Mouse (Mus musculus) heart, embryonic 16.5 days (tissue): ENCODE measurements around the gene Supt3. TPM values are rescaled to one million over a fixed set of nuclear protein-coding genes. Genes with fewer than 3 reads are reported as not detected.

ENCODE experiments used
- ATAC-seq: fragments of 200-750 bp; cut with Nextera tagmentation; replicated peaks from 2 replicates; pipeline ENCODE4 v1.8.0; 2017; ENCODE audit warnings: moderate number of reproducible peaks; ENCODE audit not compliant: insufficient read depth, low FRiP score; ENCODE audit errors: extremely low read depth
- H3K27ac ChIP-seq: fragments of 300-500 bp; sonication (generic); 2 replicates; pipeline ENCODE4 v1.5.1; 2014; ENCODE audit warnings: mild to moderate bottlenecking, low read length, control low read depth, moderate library complexity
- H3K27me3 ChIP-seq: fragments of 300-500 bp; sonication (generic); 2 replicates; pipeline ENCODE4 v1.6.1; 2014; ENCODE audit warnings: low read length, mixed read lengths; ENCODE audit not compliant: control insufficient read depth, insufficient read depth
- H3K36me3 ChIP-seq: fragments of 300-500 bp; sonication (generic); 2 replicates; pipeline ENCODE4 v1.6.1; 2014; ENCODE audit not compliant: control insufficient read depth, insufficient read depth
- H3K4me1 ChIP-seq: fragments of 300-500 bp; sonication (generic); 2 replicates; pipeline ENCODE4 v1.6.1; 2014; ENCODE audit warnings: low read length, mixed read lengths; ENCODE audit not compliant: control insufficient read depth, insufficient read depth
- H3K4me2 ChIP-seq: fragments of 300-500 bp; sonication (generic); 2 replicates; pipeline ENCODE4 v1.6.1; 2014; ENCODE audit warnings: low read depth, mild to moderate bottlenecking, control low read depth, low read length
- H3K4me3 ChIP-seq: fragments of 300-500 bp; sonication (generic); 2 replicates; pipeline ENCODE4 v1.5.1; 2014; ENCODE audit warnings: mild to moderate bottlenecking, control low read depth, low read length
- H3K9ac ChIP-seq: fragments of 300-500 bp; sonication (generic); 2 replicates; pipeline ENCODE4 v1.6.1; 2014; ENCODE audit warnings: low read length, control low read depth
- H3K9me3 ChIP-seq: fragments of 300-500 bp; sonication (generic); replicated peaks from 2 replicates; pipeline ENCODE4 v1.6.1; 2016; ENCODE audit warnings: low read length; ENCODE audit not compliant: control insufficient read depth
- WGBS: fragments of 180-500 bp; shearing (Covaris S2); extraction: QIAGEN DNeasy Blood & Tissue Kit; methylation state at CpG from one replicate; pipeline ENCODE4 v1.1.7; 2014; 5-methylcytosine and 5-hydroxymethylcytosine counted together
- polyA plus RNA-seq: library from polyadenylated mRNA; unstranded; fragments of >200 nt; fragmentation: Nextera tagmentation; extraction: Ambion mirVana; gene quantifications from 2 replicates; pipeline ENCODE4 v1.2.1, GENCODE M21; 2015

Supt3 gene
- polyA plus RNA-seq, 1 experiment from 2014 or later: 24.3 TPM

- Histone ChIP-seq H3K27ac (no peak overlapping the region), H3K27me3 (no peaks in the 10 kb centered on the region), H3K36me3 (no peaks in the 10 kb centered on the region), H3K4me1 (no peaks in the 10 kb centered on the region), H3K4me2 (no peak overlapping the region), H3K9ac (no peak overlapping the region), H3K4me3 (no peak overlapping the region), H3K9me3 (no peaks in the 10 kb centered on the region)
- ATAC-seq: no peak
- WGBS: 95% methylated on average over 1 of the region's 1 CpGs
Observed at GRCm38 (mm10) chr17:44807031-44807430, 30.1 kb downstream of the Supt3 start.

- H3K27ac ChIP-seq: no peak within 1 kb of the TSS
- ATAC-seq: no peak
- H3K36me3 ChIP-seq: no peaks in the 10 kb centered on the region
- WGBS: 53% methylated on average over 3 of the region's 3 CpGs
- H3K27me3 ChIP-seq: no peaks in the 10 kb centered on the region; the same call in 1 of the 2 replicates
- H3K9me3 ChIP-seq: no peaks in the 10 kb centered on the region
- no peak within 1 kb of the TSS for H3K4me3 ChIP-seq
- H3K4me1 ChIP-seq: no peaks in the 10 kb centered on the region
- no peak within 1 kb of the TSS for H3K9ac ChIP-seq
- H3K4me2 ChIP-seq: 0 out of 2 replicates have a peak within 1 kb of the TSS, but pooled peaks have one; percentile 26
Observed at GRCm38 (mm10) chr17:44814508-44815175, 37.7 kb downstream of the Supt3 start, which contains the start of gene Runx2. Gene Runx2 (minus strand): TSS chr17:44814797.

- no peak overlapping the region for H3K4me2 ChIP-seq
- H3K9me3 ChIP-seq: no peaks in the 10 kb centered on the region
- WGBS: 69% methylated on average over 2 of the region's 2 CpGs
Observed at GRCm38 (mm10) chr17:44818825-44819224, 41.9 kb downstream of the Supt3 start.

GRCm38 (mm10) chr17:44819816-44820215 lies 42.9 kb downstream of the Supt3 start:
- no peak overlapping the region for H3K9ac ChIP-seq
- no peak for ATAC-seq
- no peaks in the 10 kb centered on the region for H3K27me3 ChIP-seq
- no peaks in the 10 kb centered on the region for H3K36me3 ChIP-seq
- no peak overlapping the region for H3K4me2 ChIP-seq
- no peaks in the 10 kb centered on the region for H3K9me3 ChIP-seq
- H3K4me3 ChIP-seq: no peak overlapping the region
- no peaks in the 10 kb centered on the region for H3K4me1 ChIP-seq
- 49% methylated on average over 4 of the region's 4 CpGs for WGBS
- no peak overlapping the region for H3K27ac ChIP-seq

More at GRCm38 (mm10) chr17:44818825-44819224, 41.9 kb downstream of the Supt3 start:
- no peaks in the 10 kb centered on the region for H3K36me3 ChIP-seq
- H3K4me1 ChIP-seq: no peaks in the 10 kb centered on the region
- no peak overlapping the region for H3K9ac ChIP-seq
- H3K27ac ChIP-seq: no peak overlapping the region
- no peak for ATAC-seq
- no peaks in the 10 kb centered on the region; the same call in 1 of the 2 replicates for H3K27me3 ChIP-seq
- no peak overlapping the region for H3K4me3 ChIP-seq

DNA sequence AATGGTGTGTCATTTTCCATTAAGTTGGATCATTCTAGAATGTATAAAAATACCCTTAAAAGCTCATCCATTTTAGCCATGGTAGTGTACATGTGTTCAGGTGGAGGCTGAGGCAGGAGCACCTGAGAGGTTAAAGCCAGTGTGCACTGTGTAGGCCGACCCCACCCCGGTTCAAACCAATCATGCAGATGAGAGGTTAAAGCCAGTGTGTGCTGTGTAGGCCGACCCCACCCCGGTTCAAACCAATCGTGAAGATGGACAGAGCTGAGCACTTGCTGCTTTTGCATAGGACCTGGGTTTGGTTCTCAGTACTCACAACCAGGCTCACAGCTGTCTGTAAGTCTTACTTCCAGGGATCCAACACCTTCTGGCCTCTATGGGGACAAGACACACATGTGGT lies 45.0 kb downstream of the Supt3 start:
- ATAC-seq: no peak
- WGBS: 86% methylated on average over 5 of the region's 5 CpGs

GRCm38 (mm10) chr17:44827124-44827523 lies 50.2 kb downstream of the Supt3 start:
- no peaks in the 10 kb centered on the region for H3K36me3 ChIP-seq
- no peaks in the 10 kb centered on the region for H3K27me3 ChIP-seq
- no peak overlapping the region for H3K4me3 ChIP-seq
- WGBS: 79% methylated on average over 3 of the region's 3 CpGs
- no peaks in the 10 kb centered on the region; the same call in 1 of the 2 replicates for H3K9me3 ChIP-seq
- H3K4me2 ChIP-seq: no peak overlapping the region
- H3K4me1 ChIP-seq: 0 out of 2 replicates have a peak, but pooled peaks cover 2% of the 10 kb centered on the region
- no peak for ATAC-seq
- no peak overlapping the region for H3K9ac ChIP-seq
- no peak overlapping the region for H3K27ac ChIP-seq

More for the DNA sequence above, 45.0 kb downstream of the Supt3 start:
- no peak overlapping the region for H3K9ac ChIP-seq
- H3K4me2 ChIP-seq: no peak overlapping the region
- no peak overlapping the region for H3K4me3 ChIP-seq
- H3K27me3 ChIP-seq: no peaks in the 10 kb centered on the region
- H3K9me3 ChIP-seq: no peaks in the 10 kb centered on the region
- no peak overlapping the region for H3K27ac ChIP-seq
- H3K36me3 ChIP-seq: no peaks in the 10 kb centered on the region
- 0 out of 2 replicates have a peak, but pooled peaks cover 2% of the 10 kb centered on the region for H3K4me1 ChIP-seq

DNA sequence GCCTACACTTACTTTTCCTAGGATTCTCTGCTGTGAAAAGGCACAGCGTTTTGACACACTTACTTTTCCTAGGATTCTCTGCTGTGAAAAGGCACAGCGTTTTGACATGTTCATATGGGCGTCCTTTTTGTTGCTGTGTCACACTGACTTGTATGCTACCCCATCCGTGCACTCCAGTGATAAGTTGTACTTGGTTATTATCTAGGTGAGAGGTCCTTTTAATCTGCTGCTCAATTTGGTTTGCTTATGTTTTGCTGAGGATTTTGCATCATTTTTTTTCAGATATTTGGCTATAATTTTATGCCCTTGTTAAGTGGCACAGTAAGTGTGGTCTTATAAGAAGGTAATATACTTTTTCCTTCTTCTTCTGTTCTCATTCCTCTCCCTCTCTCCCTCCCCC lies 51.0 kb downstream of the Supt3 start:
- 0 out of 2 replicates have a peak, but pooled peaks cover 2% of the 10 kb centered on the region for H3K4me1 ChIP-seq
- H3K36me3 ChIP-seq: no peaks in the 10 kb centered on the region
- WGBS: 76% methylated on average over 4 of the region's 4 CpGs
- ATAC-seq: no peak
- no peaks in the 10 kb centered on the region for H3K27me3 ChIP-seq
- H3K9ac ChIP-seq: no peak overlapping the region
- no peaks in the 10 kb centered on the region; the same call in 1 of the 2 replicates for H3K9me3 ChIP-seq
- no peak overlapping the region for H3K4me2 ChIP-seq
- no peak overlapping the region for H3K27ac ChIP-seq
- no peak overlapping the region for H3K4me3 ChIP-seq

DNA sequence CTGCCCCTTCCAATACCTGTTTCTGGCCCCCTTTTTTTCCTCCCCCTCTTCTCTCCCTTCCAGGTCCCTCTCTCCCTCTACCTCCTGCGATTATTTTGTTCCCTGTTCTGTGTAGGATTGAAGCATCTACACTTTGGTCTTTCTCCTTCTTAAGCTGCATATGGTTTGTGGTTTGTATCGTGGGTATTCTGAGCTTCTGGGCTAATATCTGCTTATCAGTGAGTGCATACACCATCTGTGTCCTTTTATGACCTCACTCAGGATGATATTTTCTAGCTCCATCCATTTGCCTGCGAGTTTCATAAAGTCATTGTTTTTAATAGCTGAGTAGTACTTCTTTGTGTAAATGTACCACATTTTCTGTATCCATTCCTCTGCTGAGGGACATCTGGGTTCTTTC lies 52.6 kb downstream of the Supt3 start:
- H3K27me3 ChIP-seq: no peaks in the 10 kb centered on the region
- no peak overlapping the region for H3K27ac ChIP-seq
- 0 out of 2 replicates have a peak, but pooled peaks cover 2% of the 10 kb centered on the region for H3K4me1 ChIP-seq
- no peak for ATAC-seq
- H3K9ac ChIP-seq: no peak overlapping the region
- H3K9me3 ChIP-seq: no peaks in the 10 kb centered on the region; the same call in 1 of the 2 replicates
- WGBS: 75% methylated on average over 3 of the region's 3 CpGs
- no peaks in the 10 kb centered on the region for H3K36me3 ChIP-seq
- H3K4me2 ChIP-seq: no peak overlapping the region
- no peak overlapping the region for H3K4me3 ChIP-seq

DNA sequence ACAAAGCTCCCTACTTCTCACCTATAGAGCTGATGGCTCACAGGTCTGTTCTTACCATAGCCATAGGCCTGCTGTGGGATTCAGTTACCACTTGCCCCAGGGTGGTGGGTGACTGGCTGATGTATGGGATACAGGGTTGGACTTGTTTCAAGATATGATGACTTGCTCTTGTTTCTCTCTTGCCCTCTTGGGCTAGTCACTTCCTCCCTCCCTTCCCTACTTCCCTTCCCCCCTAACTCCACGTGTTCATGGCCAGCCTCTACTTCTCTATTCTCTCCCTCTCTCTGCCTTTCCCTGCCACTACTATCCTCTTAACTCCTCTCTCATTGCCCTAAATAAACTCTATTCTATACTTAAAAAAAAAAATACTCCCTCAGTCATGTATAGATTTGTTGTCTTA lies 54.2 kb downstream of the Supt3 start:
- 75% methylated on average over 1 of the region's 1 CpGs for WGBS
- H3K9me3 ChIP-seq: no peaks in the 10 kb centered on the region; the same call in 1 of the 2 replicates
- H3K4me2 ChIP-seq: no peak overlapping the region
- H3K9ac ChIP-seq: no peak overlapping the region
- H3K27ac ChIP-seq: no peak overlapping the region
- H3K36me3 ChIP-seq: no peaks in the 10 kb centered on the region
- H3K4me1 ChIP-seq: 0 out of 2 replicates have a peak, but pooled peaks cover 2% of the 10 kb centered on the region
- H3K4me3 ChIP-seq: no peak overlapping the region
- no peak for ATAC-seq
- no peaks in the 10 kb centered on the region for H3K27me3 ChIP-seq
